Mouse (Mus musculus) ES-E14 (cell line): Measurements from ENCODE around the gene Thra. TPM values are rescaled to one million over a fixed set of nuclear protein-coding genes. Genes with fewer than 3 reads are reported as not detected.

Experiments used
- DNase-seq: peaks from one replicate; pipeline ENCODE4 v3.0.0-alpha.2; 2013; ENCODE audit warnings: low read depth, low spot score
- H3K27ac ChIP-seq: 2 replicates; pipeline ENCODE4 v1.5.1; 2012; ENCODE audit warnings: low read depth, mild to moderate bottlenecking, low read length, moderate library complexity, mixed read lengths; ENCODE audit not compliant: poor library complexity, insufficient read depth, severe bottlenecking
- H3K36me3 ChIP-seq: 2 replicates; pipeline ENCODE4 v1.6.1; 2012; ENCODE audit warnings: mild to moderate bottlenecking, low read length, moderate library complexity, mixed read lengths; ENCODE audit not compliant: control insufficient read depth, poor library complexity, insufficient read depth, severe bottlenecking
- H3K4me1 ChIP-seq, 2 experiments: fragments of 150-350 bp in 1 of 2; sonication (generic) in 1 of 2; 2 replicates each; pipeline ENCODE4 v1.6.1; 2012; ENCODE audit warnings: low read length in 2 of 2, mild to moderate bottlenecking in 1 of 2, mixed read lengths in 1 of 2; ENCODE audit not compliant: control insufficient read depth in 2 of 2, insufficient read depth in 2 of 2, poor library complexity in 1 of 2
- H3K4me3 ChIP-seq, 2 experiments: fragments of 150-350 bp in 1 of 2; sonication (generic) in 1 of 2; 2 replicates each; pipeline ENCODE4 v1.5.1; 2012; ENCODE audit warnings: low read length in 2 of 2, low read depth in 1 of 2, mild to moderate bottlenecking in 1 of 2, mixed read lengths in 1 of 2; ENCODE audit not compliant: insufficient read depth in 1 of 2, poor library complexity in 1 of 2, severe bottlenecking in 1 of 2
- H3K9ac ChIP-seq: 2 replicates; pipeline ENCODE4 v1.6.1; 2012; ENCODE audit warnings: low read depth, mild to moderate bottlenecking, low read length, mixed read lengths; ENCODE audit not compliant: poor library complexity, insufficient read depth, severe bottlenecking
- H3K9me3 ChIP-seq: fragments of 150-350 bp; sonication (generic); 2 replicates; pipeline ENCODE4 v1.6.1; 2012; ENCODE audit warnings: low read depth, mild to moderate bottlenecking, low read length; ENCODE audit not compliant: control insufficient read depth, insufficient read depth
- CHD2 ChIP-seq: IDR thresholded peaks from 2 replicates; pipeline ENCODE4 v1.6.1; 2014; ENCODE audit warnings: mild to moderate bottlenecking, low read depth, low read length, inconsistent platforms
- HCFC1 ChIP-seq: IDR thresholded peaks from 2 replicates; pipeline ENCODE4 v1.6.1; 2012; ENCODE audit warnings: low read length, inconsistent platforms, borderline replicate concordance; ENCODE audit not compliant: insufficient read depth
- MAFK ChIP-seq: IDR thresholded peaks from 2 replicates; pipeline ENCODE4 v1.6.1; 2014; ENCODE audit warnings: mild to moderate bottlenecking, low read depth, low read length, inconsistent platforms; ENCODE audit not compliant: insufficient read depth
- ZC3H11A ChIP-seq: IDR thresholded peaks from 2 replicates; pipeline ENCODE4 v1.6.1; 2012; ENCODE audit warnings: low read depth, mild to moderate bottlenecking, inconsistent platforms, low read length, borderline replicate concordance
- ZNF384 ChIP-seq: IDR thresholded peaks from 2 replicates; pipeline ENCODE4 v1.6.1; 2012; ENCODE audit warnings: low read depth, low read length, inconsistent platforms
- in situ Hi-C, 2 experiments: fragments of 600-800 bp; cut with MboI; formaldehyde crosslinking; loops; one replicate each; pipeline ENCODE4 v1.15.1; 2025; ENCODE audit warnings: low sequenced_read_pairs in 2 of 2, inconsistent platforms in 1 of 2; ENCODE audit not compliant: unreplicated experiment in 2 of 2
- total RNA-seq: library from RNA; depleted of rRNA; stranded (reverse); fragments of 300-350 nt; gene quantifications from 2 replicates; pipeline ENCODE4 v1.2.3, GENCODE M21; 2012

Gene Thra
- total RNA-seq, 1 experiment, result 7.7 TPM

DNA sequence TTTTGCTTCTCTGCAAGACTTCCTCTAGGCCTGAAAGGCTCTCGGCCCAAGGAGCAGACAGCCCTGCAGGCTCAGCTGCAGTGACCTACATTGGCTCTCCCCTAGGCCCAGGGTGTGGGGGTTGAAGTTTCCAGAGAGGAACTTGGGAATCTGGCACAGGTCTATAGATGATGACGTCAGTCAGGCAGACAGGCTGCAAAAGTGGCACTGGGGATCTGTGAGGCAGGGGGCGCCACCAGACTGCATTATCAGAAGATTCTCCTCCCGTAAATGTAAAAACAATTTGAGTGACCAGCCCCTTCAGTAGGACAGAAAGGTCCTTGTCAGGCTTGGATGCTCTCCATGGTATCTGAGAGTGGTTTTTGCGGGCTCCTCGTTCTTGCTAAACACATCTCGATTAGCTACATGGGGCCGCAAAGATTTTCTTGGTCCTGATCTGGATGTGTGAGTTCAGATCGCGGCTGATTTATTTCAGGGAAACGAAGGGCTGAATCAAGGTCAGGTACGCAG is 45.4 kb downstream of the Thra start:
- H3K36me3 ChIP-seq, result no peaks in the 10 kb centered on the region
- in situ Hi-C loops, result loop anchor here in 1 of 2 experiments (10.0 kb wide), 1 partner anchor 51 kb away; no protein-coding TSS in a partner anchor
- no peak overlapping the region for H3K27ac ChIP-seq
- H3K9me3 ChIP-seq, result no peaks in the 10 kb centered on the region
- TF ChIP-seq MAFK, result no peak
- TF ChIP-seq ZC3H11A, result no peak
- no peak for TF ChIP-seq CHD2
- TF ChIP-seq HCFC1, result no peak
- no peak for DNase-seq
- peak overlapping the region in 1 of 2 experiments; percentile 6; a peak in 1 of 4 replicates for H3K4me3 ChIP-seq
- H3K9ac ChIP-seq, result no peak overlapping the region
- peaks cover 10 to 29% of the 10 kb centered on the region in 2 experiments; a peak in 3 of 4 replicates for H3K4me1 ChIP-seq

DNA sequence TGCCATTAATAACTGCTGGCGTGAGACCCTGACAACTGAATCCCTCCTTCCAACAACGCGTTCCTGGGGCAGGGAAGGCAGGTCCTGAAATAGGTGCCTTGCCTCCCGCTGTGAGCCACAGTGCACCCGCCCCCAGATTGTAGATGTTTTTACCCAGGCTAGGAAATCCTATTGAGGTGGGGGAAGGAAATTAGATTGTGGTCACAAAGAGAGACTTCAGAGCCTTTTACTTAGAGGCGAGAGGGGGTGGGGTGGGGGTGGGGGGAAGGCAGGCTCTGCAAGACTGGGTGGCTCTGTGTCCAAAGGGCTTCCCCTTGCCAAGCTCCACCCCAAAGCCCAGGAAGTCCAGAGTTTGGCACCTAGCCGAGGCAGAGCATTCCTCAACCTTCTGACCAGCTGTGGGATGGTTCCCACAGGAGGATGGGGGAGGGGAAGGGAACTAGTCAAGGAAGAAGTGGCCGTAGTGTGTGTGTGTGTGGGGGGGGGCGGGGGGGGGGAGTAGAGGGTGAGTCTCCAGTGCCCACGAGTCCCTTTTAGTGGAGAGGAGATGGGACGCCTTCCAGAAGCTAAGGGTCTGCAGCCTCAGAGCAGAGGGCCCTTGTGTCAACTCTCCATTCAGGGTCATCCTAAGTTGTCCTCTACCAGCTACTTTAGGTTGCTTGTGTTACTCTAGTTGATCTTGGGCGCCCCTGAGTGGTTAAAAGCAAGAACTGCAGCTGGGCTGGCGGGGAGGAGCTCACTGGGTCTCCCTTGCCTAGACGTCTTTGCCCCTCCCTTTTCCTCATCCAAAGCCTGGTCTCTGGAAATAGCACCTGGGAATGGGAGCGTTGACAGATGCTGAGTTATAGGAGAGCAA is 46.1 kb downstream of the Thra start:
- in situ Hi-C loops, result loop anchor here in 1 of 2 experiments (10.0 kb wide), 1 partner anchor 52 kb away; no protein-coding TSS in a partner anchor
- H3K9me3 ChIP-seq, result no peaks in the 10 kb centered on the region
- H3K36me3 ChIP-seq, result no peaks in the 10 kb centered on the region
- H3K4me3 ChIP-seq, result 0 out of 4 replicates have a peak overlapping the region, but pooled peaks of 1 of the 2 experiments have one; percentile 6
- TF ChIP-seq MAFK (no peak), HCFC1 (0 out of 2 replicates have a peak, but pooled peaks have one; percentile 20), CHD2 (no peak), ZNF384 (no peak), ZC3H11A (peak; percentile 55; the same call in 1 of the 2 replicates)
- no peak overlapping the region for H3K27ac ChIP-seq
- H3K9ac ChIP-seq, result no peak overlapping the region
- H3K4me1 ChIP-seq, result peaks cover 11 to 25% of the 10 kb centered on the region in 2 experiments; a peak in 3 of 4 replicates
- peak; percentile 100 for DNase-seq

DNA sequence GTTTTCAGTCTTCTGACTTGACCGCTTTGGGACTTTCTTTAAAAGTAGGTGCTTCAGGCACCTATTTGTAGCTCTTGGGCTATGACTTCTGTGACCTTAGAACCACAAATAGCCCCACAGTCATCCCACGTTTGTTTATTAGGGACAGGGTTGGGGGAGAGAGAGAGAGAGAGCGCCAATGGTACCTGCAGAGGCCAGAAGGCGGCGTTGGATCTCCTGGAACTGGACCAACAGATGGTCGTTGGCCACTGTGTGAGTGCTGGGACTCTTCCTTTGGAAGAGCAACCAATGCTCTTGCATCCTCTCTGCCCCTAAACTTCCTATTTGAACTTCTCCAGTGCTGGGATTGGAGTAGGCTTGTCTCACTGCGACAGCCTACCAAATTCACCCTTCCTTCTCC is 46.8 kb downstream of the Thra start:
- DNase-seq, result no peak
- H3K9ac ChIP-seq, result no peak overlapping the region
- no peak overlapping the region for H3K4me3 ChIP-seq
- no peak overlapping the region for H3K27ac ChIP-seq
- peaks cover 12 to 20% of the 10 kb centered on the region in 2 experiments; a peak in 3 of 4 replicates for H3K4me1 ChIP-seq
- TF ChIP-seq ZNF384 (no peak), HCFC1 (no peak), MAFK (no peak), ZC3H11A (no peak), CHD2 (no peak)
- no peaks in the 10 kb centered on the region for H3K36me3 ChIP-seq
- no peaks in the 10 kb centered on the region for H3K9me3 ChIP-seq
- in situ Hi-C loops, result loop anchor here in 1 of 2 experiments (10.0 kb wide), 1 partner anchor 52 kb away; no protein-coding TSS in a partner anchor

DNA sequence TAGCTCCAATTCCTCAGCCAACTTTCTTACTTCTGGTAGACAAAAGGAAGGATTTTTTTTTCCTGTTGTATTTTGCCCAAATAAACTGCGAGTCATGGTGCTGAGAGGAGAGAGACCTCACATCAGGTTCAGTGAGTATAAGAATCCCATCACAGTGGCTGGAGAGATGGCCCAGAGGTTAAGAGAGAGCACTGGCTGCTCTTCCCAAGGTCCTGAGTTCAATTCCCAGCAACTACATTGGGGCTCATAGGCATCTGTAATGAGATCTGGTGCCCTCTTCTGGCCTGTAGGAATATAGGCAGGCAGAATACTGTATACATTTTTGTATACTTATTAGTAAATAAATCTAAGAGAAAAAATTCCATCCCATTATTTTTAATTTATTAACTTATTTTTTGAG is 47.3 kb downstream of the Thra start:
- Histone ChIP-seq H3K4me3 (no peak overlapping the region), H3K4me1 (peaks cover 12 to 21% of the 10 kb centered on the region in 2 experiments; a peak in 3 of 4 replicates), H3K27ac (no peak overlapping the region), H3K9ac (no peak overlapping the region), H3K9me3 (no peaks in the 10 kb centered on the region), H3K36me3 (no peaks in the 10 kb centered on the region)
- DNase-seq, result no peak
- in situ Hi-C loops, result loop anchor here in 1 of 2 experiments (10.0 kb wide), 1 partner anchor 53 kb away; no protein-coding TSS in a partner anchor
- TF ChIP-seq MAFK (no peak), ZC3H11A (no peak), CHD2 (no peak), ZNF384 (no peak), HCFC1 (no peak)
